Mouse (Mus musculus) midbrain, embryonic 10.5 days (tissue): ENCODE measurements at regions not wholly inside any gene's neighbourhood (a gene's known extent, or its start where the extent isn't known, plus 50 kb on each side); places are given as distances from the start of the nearest gene placed in this dataset.

Experiments used
- DNase-seq: peaks from one replicate; pipeline ENCODE4 v3.0.0-alpha.2; 2017; ENCODE audit warnings: low spot score
- H3K27ac ChIP-seq: fragments of 300-500 bp; sonication (generic); replicated peaks from 2 replicates; pipeline ENCODE4 v1.5.1; 2016; ENCODE audit warnings: mild to moderate bottlenecking
- H3K27me3 ChIP-seq: fragments of 300-500 bp; sonication (generic); 2 replicates; pipeline ENCODE4 v1.6.1; 2016; ENCODE audit warnings: low read depth, mild to moderate bottlenecking; ENCODE audit not compliant: poor library complexity, severe bottlenecking
- H3K36me3 ChIP-seq: fragments of 300-500 bp; sonication (generic); 2 replicates; pipeline ENCODE4 v1.6.1; 2016; ENCODE audit warnings: mild to moderate bottlenecking, moderate library complexity
- H3K4me1 ChIP-seq: fragments of 300-500 bp; sonication (generic); 2 replicates; pipeline ENCODE4 v1.6.1; 2016
- H3K4me3 ChIP-seq: fragments of 300-500 bp; sonication (generic); 2 replicates; pipeline ENCODE4 v1.5.1; 2016; ENCODE audit warnings: mild to moderate bottlenecking, moderate library complexity
- H3K9me3 ChIP-seq: fragments of 300-500 bp; sonication (generic); replicated peaks from 2 replicates; pipeline ENCODE4 v1.6.1; 2016; ENCODE audit warnings: mild to moderate bottlenecking
- WGBS: fragments of 180-500 bp; shearing (Covaris S2); methylation state at CpG from one replicate; pipeline ENCODE4 v1.1.7; 2016; 5-methylcytosine and 5-hydroxymethylcytosine counted together

- DNase-seq = no peak
- no peak overlapping the region for H3K4me3 ChIP-seq
- peaks cover 8% of the 10 kb centered on the region; the same call in 1 of the 2 replicates for H3K4me1 ChIP-seq
- no peaks in the 10 kb centered on the region for H3K9me3 ChIP-seq
- no peak overlapping the region for H3K27ac ChIP-seq
- H3K27me3 ChIP-seq = no peaks in the 10 kb centered on the region
- no peaks in the 10 kb centered on the region for H3K36me3 ChIP-seq
- WGBS = 84% methylated on average over 6 of the region's 6 CpGs
Measured at GRCm38 (mm10) chr12:27283964-27284363, 58.4 kb downstream of the Sox11 start.

- H3K27ac ChIP-seq = no peak overlapping the region
- no peaks in the 10 kb centered on the region for H3K9me3 ChIP-seq
- H3K36me3 ChIP-seq = no peaks in the 10 kb centered on the region
- no peaks in the 10 kb centered on the region for H3K27me3 ChIP-seq
- H3K4me1 ChIP-seq = no peaks in the 10 kb centered on the region
- no peak overlapping the region for H3K4me3 ChIP-seq
- no peak for DNase-seq
Measured at GRCm38 (mm10) chr12:27261965-27262364, 80.4 kb downstream of the Sox11 start.

DNA sequence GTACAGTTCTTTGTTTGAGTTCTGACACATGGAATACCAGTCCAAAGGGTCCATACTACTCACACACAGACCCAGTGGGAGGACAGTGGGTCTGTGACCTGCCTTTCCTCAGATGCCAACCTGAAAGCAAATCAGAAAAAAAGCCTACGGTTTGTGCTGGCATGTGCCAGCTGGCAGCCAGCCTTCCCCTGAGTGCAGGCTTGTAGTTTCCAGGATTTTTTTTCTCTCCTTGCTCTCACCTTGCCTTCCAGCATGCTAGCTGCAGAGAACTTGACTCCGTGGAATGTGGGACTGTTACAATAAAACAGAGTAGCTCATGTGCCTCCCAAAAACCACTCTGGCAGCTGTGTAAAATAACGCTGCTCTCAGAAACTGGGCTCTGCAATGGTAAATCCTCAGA, 88.2 kb downstream of the Sox11 start:
- no peak for DNase-seq
- Histone ChIP-seq H3K27ac (no peak overlapping the region), H3K4me3 (no peak overlapping the region), H3K36me3 (no peaks in the 10 kb centered on the region), H3K9me3 (no peaks in the 10 kb centered on the region), H3K27me3 (no peaks in the 10 kb centered on the region), H3K4me1 (peaks cover 4% of the 10 kb centered on the region; the same call in 1 of the 2 replicates)
- WGBS = 79% methylated on average over 3 of the region's 3 CpGs

GRCm38 (mm10) chr12:27251521-27251920, 90.9 kb downstream of the Sox11 start:
- H3K27ac ChIP-seq = no peak overlapping the region
- 82% methylated on average over 5 of the region's 5 CpGs for WGBS
- no peak overlapping the region for H3K4me3 ChIP-seq
- H3K9me3 ChIP-seq = no peaks in the 10 kb centered on the region
- no peaks in the 10 kb centered on the region for H3K27me3 ChIP-seq
- H3K36me3 ChIP-seq = no peaks in the 10 kb centered on the region
- H3K4me1 ChIP-seq = peaks cover 25% of the 10 kb centered on the region
- DNase-seq = no peak

DNA sequence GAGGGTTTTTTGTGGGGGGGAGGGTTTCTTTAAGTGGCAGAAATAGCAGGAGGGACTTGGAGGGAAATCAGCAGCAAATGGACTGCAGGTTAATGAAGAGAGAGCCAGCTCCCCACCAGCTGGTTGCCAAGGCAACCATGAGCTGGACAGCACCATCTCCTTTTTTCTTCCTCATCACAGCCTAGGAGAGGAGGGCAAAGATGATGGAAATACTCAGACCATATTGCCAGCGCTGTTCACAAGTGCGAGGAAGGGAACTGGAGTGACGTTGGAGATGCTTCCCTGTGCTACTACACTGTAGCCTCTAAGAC, 93.9 kb downstream of the Sox11 start:
- H3K27ac ChIP-seq = peak overlapping the region; percentile 65
- no peaks in the 10 kb centered on the region for H3K36me3 ChIP-seq
- H3K4me3 ChIP-seq = no peak overlapping the region
- DNase-seq = peak; percentile 46
- no peaks in the 10 kb centered on the region for H3K27me3 ChIP-seq
- 35% methylated on average over 3 of the region's 3 CpGs for WGBS
- H3K4me1 ChIP-seq = peaks cover 25% of the 10 kb centered on the region
- no peaks in the 10 kb centered on the region for H3K9me3 ChIP-seq

DNA sequence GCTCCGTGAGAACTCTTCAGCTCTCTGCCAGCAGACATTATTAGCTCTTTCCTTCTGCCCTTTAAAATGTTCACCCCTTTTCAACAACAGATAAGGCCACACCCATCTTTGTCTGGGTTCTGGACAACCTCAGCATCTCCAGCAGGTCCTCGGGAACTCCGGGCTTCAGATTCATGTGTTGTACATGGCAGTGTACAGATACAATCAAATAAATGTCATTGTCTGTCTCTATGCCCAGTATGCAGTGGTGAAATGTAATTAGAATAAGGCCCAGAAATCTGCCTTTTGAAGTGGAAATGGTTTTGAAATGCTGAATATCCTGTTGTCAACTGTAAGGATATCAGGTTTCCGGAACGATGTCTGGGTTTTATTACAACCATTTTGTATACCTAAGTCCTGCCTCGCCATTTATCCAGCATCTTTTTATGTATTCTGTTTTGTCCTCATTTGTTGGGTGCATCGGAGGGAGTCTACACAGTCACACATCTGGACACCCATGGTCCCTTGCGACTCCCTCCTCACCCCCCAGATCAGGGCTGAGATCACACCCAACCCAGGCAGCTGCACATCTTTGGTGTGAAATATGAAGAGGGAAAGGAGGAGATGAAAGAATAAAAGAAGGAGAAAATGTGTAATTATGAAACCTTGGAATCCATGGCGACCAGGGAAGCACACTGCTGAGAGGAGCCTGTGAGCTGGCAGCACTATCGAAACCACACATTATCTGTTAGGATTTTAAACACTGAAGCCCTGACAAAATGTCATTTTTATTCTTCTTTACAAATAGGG, 94.4 kb downstream of the Sox11 start:
- Histone ChIP-seq H3K4me1 (peaks cover 25% of the 10 kb centered on the region), H3K9me3 (no peaks in the 10 kb centered on the region), H3K27ac (peak overlapping the region; percentile 65), H3K27me3 (no peaks in the 10 kb centered on the region), H3K4me3 (no peak overlapping the region), H3K36me3 (no peaks in the 10 kb centered on the region)
- no peak for DNase-seq
- 66% methylated on average over 10 of the region's 10 CpGs for WGBS

DNA sequence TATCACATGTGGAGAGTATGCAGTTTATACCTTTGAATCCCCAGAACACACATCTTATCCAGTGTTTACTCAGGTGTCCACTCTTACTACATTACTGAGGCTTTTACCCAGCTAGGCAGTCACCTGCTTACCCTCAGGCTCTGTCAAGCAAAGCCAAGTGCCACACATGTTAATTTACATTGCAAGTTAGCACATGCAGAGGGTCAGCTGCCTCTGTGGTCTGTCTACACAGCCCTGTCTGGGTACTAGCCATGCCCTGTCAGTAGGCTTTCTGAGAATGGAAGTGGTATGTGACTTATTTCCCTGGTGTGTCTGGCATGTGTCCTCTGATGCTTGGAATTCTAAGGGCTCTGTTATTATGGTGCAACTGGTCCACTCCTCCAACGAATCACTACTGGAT, 106.6 kb downstream of the Sox11 start:
- H3K27ac ChIP-seq = no peak overlapping the region
- H3K9me3 ChIP-seq = no peaks in the 10 kb centered on the region
- no peaks in the 10 kb centered on the region for H3K36me3 ChIP-seq
- no peaks in the 10 kb centered on the region for H3K27me3 ChIP-seq
- 69% methylated on average over 1 of the region's 1 CpGs for WGBS
- no peaks in the 10 kb centered on the region for H3K4me1 ChIP-seq
- H3K4me3 ChIP-seq = no peak overlapping the region
- DNase-seq = no peak

GRCm38 (mm10) chr12:27221541-27221940, 120.8 kb downstream of the Sox11 start:
- H3K9me3 ChIP-seq = no peaks in the 10 kb centered on the region
- no peaks in the 10 kb centered on the region for H3K36me3 ChIP-seq
- H3K4me3 ChIP-seq = no peak overlapping the region
- no peak overlapping the region for H3K27ac ChIP-seq
- no peaks in the 10 kb centered on the region for H3K4me1 ChIP-seq
- 92% methylated on average over 3 of the region's 3 CpGs for WGBS
- no peaks in the 10 kb centered on the region for H3K27me3 ChIP-seq
- DNase-seq = no peak

DNA sequence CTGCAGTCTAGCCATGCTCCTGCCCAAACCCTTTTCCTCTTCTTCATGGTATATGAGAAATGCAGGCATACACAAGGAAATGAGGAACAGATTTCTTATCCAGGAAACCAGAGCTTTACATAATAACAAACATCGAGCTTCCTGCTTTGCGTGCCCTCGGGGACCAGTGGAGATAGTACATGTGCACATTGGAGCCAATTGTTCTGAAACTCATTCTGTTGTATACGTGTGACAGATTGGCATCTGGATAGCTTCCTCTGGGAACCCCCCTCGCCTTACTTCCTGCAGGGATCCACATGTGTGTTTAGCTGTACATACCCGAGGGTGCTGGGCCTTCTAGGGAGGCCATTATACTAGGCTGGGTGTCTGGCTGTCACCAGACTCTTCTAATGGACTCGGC, 141.2 kb downstream of the Sox11 start:
- Histone ChIP-seq H3K4me1 (0 out of 2 replicates have a peak, but pooled peaks cover 3% of the 10 kb centered on the region), H3K27ac (no peak overlapping the region), H3K27me3 (no peaks in the 10 kb centered on the region), H3K9me3 (no peaks in the 10 kb centered on the region), H3K36me3 (no peaks in the 10 kb centered on the region), H3K4me3 (no peak overlapping the region)
- 81% methylated on average over 7 of the region's 7 CpGs for WGBS
- no peak for DNase-seq

DNA sequence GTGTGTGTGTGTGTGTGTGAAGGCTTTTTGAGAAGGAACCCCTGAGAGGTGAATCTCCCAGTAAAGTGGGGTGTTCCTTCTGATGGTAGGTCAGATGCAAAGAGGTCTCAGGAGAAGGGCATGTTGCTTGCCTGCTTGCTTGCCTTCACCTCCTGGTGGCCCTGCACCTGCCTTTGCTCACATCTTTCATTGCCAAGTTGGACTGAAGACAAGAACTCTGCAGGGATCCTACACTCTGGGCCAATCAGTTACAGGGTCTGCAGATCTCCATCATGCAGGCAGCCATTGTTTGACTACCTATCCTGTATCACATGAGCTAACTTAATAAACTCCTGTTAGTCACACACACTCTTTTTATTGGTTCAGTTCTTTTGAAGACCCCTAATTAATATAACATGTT, 148.4 kb downstream of the Sox11 start:
- no peak for DNase-seq
- no peaks in the 10 kb centered on the region for H3K36me3 ChIP-seq
- no peak overlapping the region for H3K4me3 ChIP-seq
- no peaks in the 10 kb centered on the region for H3K4me1 ChIP-seq
- H3K27ac ChIP-seq = no peak overlapping the region
- no peaks in the 10 kb centered on the region for H3K27me3 ChIP-seq
- no peaks in the 10 kb centered on the region for H3K9me3 ChIP-seq

DNA sequence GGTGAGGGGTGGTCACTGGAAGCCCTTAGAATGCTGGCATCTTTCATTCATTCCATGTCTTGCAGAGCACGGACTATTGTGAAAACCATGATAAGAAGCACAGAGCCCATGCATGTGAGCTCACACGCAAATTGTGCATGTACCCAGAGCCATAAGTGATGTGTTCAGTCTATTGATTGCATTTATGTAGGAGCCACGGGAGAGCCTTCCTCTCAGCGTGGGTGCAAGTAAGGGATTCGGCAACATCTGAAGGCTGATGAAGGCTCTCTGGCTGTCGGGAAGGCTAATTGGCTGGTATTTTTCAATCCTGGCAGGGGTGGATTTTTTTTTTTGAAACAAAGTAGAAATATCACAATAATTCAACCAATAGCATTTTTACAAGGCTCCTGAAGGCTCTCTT, 150.5 kb downstream of the Sox11 start:
- Histone ChIP-seq H3K9me3 (no peaks in the 10 kb centered on the region), H3K27me3 (no peaks in the 10 kb centered on the region), H3K36me3 (no peaks in the 10 kb centered on the region), H3K4me1 (no peaks in the 10 kb centered on the region), H3K27ac (no peak overlapping the region), H3K4me3 (no peak overlapping the region)
- 85% methylated on average over 6 of the region's 6 CpGs for WGBS
- no peak for DNase-seq

DNA sequence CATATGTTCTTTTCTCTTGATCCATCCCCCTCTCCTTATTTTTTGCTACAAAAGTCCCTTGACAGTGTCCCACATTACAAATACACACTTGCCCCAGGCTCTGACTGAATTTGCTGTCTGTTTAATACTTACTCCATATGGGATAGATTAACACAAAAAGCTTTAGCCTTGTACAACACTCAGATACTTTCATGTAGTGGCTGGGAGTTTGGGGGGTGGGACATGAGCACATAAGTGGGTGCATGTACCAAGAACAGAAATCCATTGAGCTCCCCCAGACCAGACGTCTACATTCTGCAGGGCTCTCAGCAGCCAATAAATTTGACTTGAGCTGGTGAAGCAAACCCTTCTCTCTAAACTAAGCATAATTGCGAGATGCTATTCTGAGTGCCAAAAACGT, 154.9 kb downstream of the Sox11 start:
- no peak overlapping the region for H3K27ac ChIP-seq
- no peaks in the 10 kb centered on the region for H3K36me3 ChIP-seq
- H3K27me3 ChIP-seq = no peaks in the 10 kb centered on the region
- no peak for DNase-seq
- no peaks in the 10 kb centered on the region for H3K9me3 ChIP-seq
- H3K4me3 ChIP-seq = no peak overlapping the region
- WGBS = 83% methylated on average over 3 of the region's 3 CpGs
- peaks cover 24% of the 10 kb centered on the region for H3K4me1 ChIP-seq

DNA sequence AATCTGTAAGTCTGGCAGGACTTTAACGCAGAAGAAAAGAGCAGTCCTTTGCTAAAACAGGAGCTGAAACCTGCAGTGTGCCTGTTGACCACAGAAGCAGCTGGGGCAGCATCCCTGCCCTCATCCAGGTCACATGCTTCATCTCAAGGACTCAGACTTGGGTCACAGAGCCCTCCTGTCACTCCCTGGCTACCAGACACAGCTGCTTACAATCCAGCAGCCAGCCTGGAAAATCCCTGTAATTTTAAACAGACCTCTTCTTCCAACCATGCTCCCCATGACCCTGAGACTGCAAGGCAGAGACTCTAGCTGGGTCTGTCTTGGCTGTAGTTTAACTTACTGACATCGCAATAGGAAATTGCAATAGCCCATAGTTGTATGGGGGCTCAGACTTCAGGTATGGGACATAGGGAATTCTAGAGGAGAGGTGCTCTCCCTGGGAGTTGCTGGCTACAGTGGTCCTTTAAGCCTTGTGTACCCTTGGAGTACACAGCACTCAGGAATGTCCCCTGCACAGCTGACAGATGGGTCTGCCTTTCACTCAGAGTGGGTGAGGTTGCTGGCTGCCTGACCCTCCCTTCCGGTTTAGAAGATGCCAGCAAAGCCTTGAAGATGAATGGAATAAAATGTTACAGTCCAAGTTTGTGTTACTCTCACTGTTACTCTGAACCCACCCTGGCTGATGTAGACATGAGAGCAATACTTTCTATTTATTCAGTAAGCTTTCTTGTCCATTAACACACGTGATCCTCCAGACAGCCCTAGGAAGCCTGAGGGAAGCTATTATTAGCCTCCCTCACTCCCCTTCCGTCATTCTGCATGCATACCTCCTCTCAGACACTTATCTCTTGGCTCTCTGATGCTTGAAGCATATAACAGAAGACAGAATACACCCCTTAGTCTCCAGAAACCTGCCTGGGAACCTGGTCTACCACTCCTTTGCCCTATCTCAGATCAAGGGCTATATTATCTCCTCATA, 159.7 kb downstream of the Sox11 start:
- Histone ChIP-seq H3K4me3 (no peak overlapping the region), H3K36me3 (no peaks in the 10 kb centered on the region), H3K9me3 (0 out of 2 replicates have a peak, but pooled peaks cover 2% of the 10 kb centered on the region), H3K27ac (peak overlapping the region; percentile 46), H3K27me3 (no peaks in the 10 kb centered on the region), H3K4me1 (peaks cover 34% of the 10 kb centered on the region)
- DNase-seq = peak; percentile 42
- WGBS = 52% methylated on average over 5 of the region's 5 CpGs
